Mouse (Mus musculus): ENCODE results near the gene Car2.

The Car2 gene

GRCm38 (mm10) chr3:14886102-14887098 lies at the start of gene Car2:
TSS of gene Car2 (plus strand) at chr3:14886273.
- peak; percentile 71 for DNase-seq

- DNase-seq: no peak
Measured at GRCm38 (mm10) chr3:14838936-14839335, 47.1 kb upstream of the Car2 start.

GRCm38 (mm10) chr3:14839466-14840118 lies 46.5 kb upstream of the Car2 start:
- DNase-seq: no peak

- no peak for DNase-seq
Measured at GRCm38 (mm10) chr3:14848587-14849254, 37.4 kb upstream of the Car2 start.

DNA sequence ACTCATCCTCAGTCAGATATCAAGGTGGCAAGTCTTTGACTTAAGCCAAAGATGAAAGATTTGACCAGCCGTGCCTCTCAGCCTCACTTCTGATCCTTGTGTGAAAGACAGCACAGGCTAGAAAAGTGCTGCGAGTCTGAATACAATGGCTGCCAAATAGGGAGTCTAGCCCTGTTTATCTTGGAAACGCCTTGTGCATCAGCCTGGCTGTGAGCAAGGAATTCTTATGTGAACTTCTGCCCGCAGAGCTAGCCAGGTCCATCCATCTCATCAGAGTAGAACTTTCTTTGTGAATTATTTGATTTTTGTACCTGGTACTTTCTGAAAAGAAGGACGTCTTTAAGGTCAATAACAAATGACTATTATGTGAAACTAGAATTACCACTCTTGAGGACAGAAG lies 32.1 kb upstream of the Car2 start:
- DNase-seq: no peak

DNA sequence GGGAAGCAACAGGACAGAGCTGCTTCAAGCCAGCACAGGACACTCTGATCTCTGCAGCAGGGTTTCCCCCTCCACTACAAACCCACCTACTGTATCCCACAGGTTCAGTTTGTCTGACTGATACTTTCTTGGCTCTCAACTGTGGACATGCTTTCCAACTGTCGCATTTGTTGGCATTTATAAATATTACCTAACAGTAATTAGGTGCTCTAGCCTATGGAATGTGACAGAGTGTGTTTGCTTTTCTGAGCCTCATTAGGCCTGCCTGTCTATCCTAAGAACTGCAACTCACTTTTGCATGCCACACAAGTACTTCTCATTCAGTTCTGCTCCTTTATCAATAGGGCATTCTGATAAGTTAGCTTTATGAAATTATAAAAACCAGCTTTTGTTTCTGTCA lies 31.6 kb upstream of the Car2 start:
- DNase-seq: no peak

DNA sequence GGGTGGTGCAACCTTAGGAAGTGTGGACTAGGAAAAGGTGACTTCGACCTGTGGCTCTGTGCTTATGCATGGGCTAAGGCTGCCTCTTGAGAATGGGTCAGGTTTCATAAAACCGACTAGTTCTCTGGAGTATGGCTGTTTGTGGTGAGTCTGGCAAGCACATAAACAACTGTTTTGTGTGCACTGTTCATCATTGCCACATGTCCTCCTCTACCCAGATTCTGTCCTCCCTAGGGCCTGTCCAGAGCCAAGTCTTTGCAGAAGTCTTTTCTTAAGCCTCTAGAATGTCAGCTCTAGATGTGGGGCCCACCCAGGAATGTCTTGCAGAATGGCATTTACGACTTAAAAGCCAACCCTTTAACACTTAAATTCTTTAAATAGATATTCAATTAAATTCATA lies 28.2 kb upstream of the Car2 start:
- DNase-seq: no peak

- DNase-seq: no peak
Measured at GRCm38 (mm10) chr3:14860291-14860690, 25.8 kb upstream of the Car2 start.

- DNase-seq: no peak
Measured at GRCm38 (mm10) chr3:14861165-14861564, 24.9 kb upstream of the Car2 start.

DNA sequence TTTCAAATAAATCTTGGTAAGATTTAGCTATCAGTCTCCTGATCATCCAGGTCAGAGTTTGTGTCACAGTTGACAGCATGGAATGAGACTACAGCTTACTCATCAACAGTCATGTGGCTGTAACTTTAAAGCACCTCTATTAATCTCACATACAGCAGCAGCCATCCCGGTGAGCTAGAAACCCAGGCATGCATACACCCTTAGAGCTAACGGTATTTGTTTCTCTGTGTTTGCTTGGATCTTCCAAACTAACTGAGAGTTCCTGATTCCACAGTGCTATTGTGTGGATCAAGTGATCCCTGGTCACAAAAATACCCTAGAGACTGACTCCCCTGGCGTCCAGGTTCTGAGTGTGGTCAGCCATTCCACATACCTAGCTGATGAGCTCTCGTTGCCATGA lies 24.3 kb upstream of the Car2 start:
- DNase-seq: no peak

- no peak for DNase-seq
Measured at GRCm38 (mm10) chr3:14862654-14863021, 23.4 kb upstream of the Car2 start.

- DNase-seq: no peak
Measured at GRCm38 (mm10) chr3:14863022-14863711, 22.9 kb upstream of the Car2 start, which contains the start of gene Car3. TSS of gene Car3 (plus strand) at chr3:14863512.

DNA sequence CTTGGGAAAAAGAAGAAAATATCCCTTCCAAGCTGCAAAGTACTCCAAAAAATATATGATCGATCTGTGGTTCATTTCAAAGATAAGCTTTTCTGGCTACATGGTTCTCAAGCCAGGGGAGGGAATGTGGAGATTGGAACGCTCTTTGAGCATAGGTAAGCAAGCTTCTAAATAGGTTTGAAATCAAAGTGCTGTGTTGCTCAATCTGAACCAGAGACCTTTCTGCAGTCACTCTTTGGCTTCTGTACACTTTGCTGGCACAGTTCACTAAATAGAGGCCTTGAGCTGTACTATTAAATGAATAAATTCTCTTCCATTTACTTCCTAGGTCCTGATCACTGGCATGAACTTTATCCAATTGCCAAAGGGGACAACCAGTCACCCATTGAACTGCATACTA lies 22.2 kb upstream of the Car2 start:
- no peak for DNase-seq

DNA sequence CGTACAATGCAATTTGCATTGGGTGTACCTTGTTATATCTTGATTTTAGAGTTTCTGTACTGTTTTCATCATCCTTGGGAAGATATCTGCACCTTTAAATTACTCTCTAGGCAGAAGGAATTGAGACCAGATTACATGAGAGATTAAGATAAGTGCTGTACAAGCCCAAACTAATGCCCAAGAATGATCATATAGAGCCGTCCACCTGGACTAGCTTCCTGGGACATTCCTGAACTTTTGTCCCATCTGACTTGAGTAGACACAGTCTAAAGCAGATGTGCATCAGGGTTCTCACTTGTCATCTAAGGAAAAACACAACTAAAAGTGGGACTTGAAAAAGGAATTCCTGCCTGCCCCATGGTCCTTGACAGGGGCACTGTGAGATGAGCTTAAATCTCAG lies 20.1 kb upstream of the Car2 start:
- no peak for DNase-seq

- DNase-seq: peak; percentile 83
Measured at GRCm38 (mm10) chr3:14869779-14870178, 16.3 kb upstream of the Car2 start.

DNA sequence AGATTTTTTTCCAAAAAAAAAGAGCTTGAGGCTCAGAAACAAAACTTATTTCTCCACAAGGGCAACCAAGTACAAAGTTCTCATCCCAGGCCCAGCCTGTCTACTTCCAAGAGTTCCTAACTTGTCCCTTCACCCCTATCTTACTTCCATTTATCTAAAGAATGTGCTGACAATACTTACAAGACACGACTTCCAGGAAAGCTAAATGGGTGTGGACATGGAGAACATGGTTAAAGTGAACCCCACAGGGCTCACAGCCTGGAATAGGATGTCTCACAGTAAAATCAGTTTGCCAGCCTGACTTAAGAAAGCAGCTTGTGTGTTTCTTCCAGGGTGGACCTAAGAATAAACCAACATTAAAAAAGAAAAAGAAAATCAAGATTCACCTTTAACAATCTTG lies 15.5 kb upstream of the Car2 start:
- DNase-seq: no peak

DNA sequence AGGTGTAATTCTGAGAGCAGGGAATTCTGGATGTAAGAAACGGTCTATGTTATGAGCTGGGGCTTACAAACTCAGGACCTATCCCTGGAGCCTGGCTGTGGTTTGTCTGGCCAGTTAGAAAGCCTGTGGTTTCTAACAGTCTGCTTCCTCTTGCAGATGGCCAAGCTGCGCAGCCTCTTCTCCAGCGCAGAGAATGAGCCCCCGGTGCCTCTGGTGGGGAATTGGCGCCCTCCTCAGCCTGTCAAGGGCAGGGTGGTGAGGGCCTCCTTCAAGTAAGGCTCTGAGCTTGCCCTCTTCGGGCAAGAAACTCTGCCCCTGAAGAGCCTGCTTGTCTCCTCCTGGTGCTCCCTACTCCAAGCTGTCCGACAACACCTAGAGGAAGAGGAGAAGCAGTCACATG lies 14.7 kb upstream of the Car2 start:
- DNase-seq: peak; percentile 67

GRCm38 (mm10) chr3:14874402-14875040 lies 11.6 kb upstream of the Car2 start:
- no peak for DNase-seq

- DNase-seq: no peak
Measured at GRCm38 (mm10) chr3:14876325-14876918, 9.7 kb upstream of the Car2 start.

GRCm38 (mm10) chr3:14877251-14877909 lies 8.7 kb upstream of the Car2 start:
- no peak for DNase-seq

- DNase-seq: no peak
Measured at GRCm38 (mm10) chr3:14878749-14879223, 7.3 kb upstream of the Car2 start.
